Mouse (Mus musculus) hindbrain, embryonic 14.5 days (tissue): Measurements from ENCODE around the gene Sash1. TPM values are rescaled to one million over a fixed set of nuclear protein-coding genes. Genes with fewer than 3 reads are reported as not detected.

ENCODE experiments used
- ATAC-seq: fragments of 200-750 bp; cut with Nextera tagmentation; 2 replicates; pipeline ENCODE4 v1.8.0; 2017; ENCODE audit warnings: moderate number of reproducible peaks, mild to moderate bottlenecking, moderate TSS enrichment, moderate library complexity; ENCODE audit not compliant: low FRiP score
- DNase-seq: peaks from one replicate; pipeline ENCODE4 v3.0.0-alpha.2; 2015; ENCODE audit warnings: low spot score
- H3K27ac ChIP-seq: fragments of 300-500 bp; sonication (generic); 2 replicates; pipeline ENCODE4 v1.5.1; 2014; ENCODE audit warnings: mild to moderate bottlenecking, moderate library complexity
- H3K27me3 ChIP-seq: fragments of 300-500 bp; sonication (generic); 2 replicates; pipeline ENCODE4 v1.6.1; 2014; ENCODE audit warnings: mild to moderate bottlenecking, low read length, mixed read lengths; ENCODE audit not compliant: control insufficient read depth, insufficient read depth
- H3K36me3 ChIP-seq: fragments of 300-500 bp; sonication (generic); replicated peaks from 2 replicates; pipeline ENCODE4 v1.6.1; 2014; ENCODE audit not compliant: control insufficient read depth, insufficient read depth
- H3K4me1 ChIP-seq: fragments of 300-500 bp; sonication (generic); replicated peaks from 2 replicates; pipeline ENCODE4 v1.6.1; 2014; ENCODE audit warnings: antibody characterized with exemption, low read length, mixed read lengths; ENCODE audit not compliant: control insufficient read depth, insufficient read depth
- H3K4me2 ChIP-seq: fragments of 300-500 bp; sonication (generic); replicated peaks from 2 replicates; pipeline ENCODE4 v1.6.1; 2014; ENCODE audit warnings: mild to moderate bottlenecking, moderate library complexity
- H3K4me3 ChIP-seq: fragments of 300-500 bp; sonication (generic); replicated peaks from 2 replicates; pipeline ENCODE4 v1.5.1; 2014; ENCODE audit warnings: mild to moderate bottlenecking, low read length
- H3K9ac ChIP-seq: fragments of 300-500 bp; sonication (generic); 2 replicates; pipeline ENCODE4 v1.6.1; 2014
- H3K9me3 ChIP-seq: fragments of 300-500 bp; sonication (generic); 2 replicates; pipeline ENCODE4 v1.6.1; 2016; ENCODE audit warnings: low read length; ENCODE audit not compliant: control insufficient read depth
- WGBS: fragments of 180-500 bp; shearing (Covaris S2); extraction: QIAGEN DNeasy Blood & Tissue Kit; methylation state at CpG from one replicate; pipeline ENCODE4 v1.1.7; 2014; 5-methylcytosine and 5-hydroxymethylcytosine counted together
- polyA plus RNA-seq: library from polyadenylated mRNA; unstranded; fragments of >200 nt; fragmentation: Nextera tagmentation; extraction: Ambion mirVana; gene quantifications from 2 replicates; pipeline ENCODE4 v1.2.1, GENCODE M21; 2014

Gene Sash1
- polyA plus RNA-seq, 1 experiment from 2014 or later = 5.3 TPM

GRCm38 (mm10) chr10:8910237-8910990 is 24.5 kb upstream of the Sash1 start:
- H3K4me2 ChIP-seq = no peak overlapping the region
- ATAC-seq (no peak), DNase-seq (no peak)
- H3K9me3 ChIP-seq = 0 out of 2 replicates have a peak, but pooled peaks cover 4% of the 10 kb centered on the region
- 77% methylated on average over 16 of the region's 16 CpGs for WGBS
- no peaks in the 10 kb centered on the region for H3K36me3 ChIP-seq
- H3K4me3 ChIP-seq = no peak overlapping the region
- no peak overlapping the region for H3K9ac ChIP-seq
- no peak overlapping the region for H3K27ac ChIP-seq
- no peaks in the 10 kb centered on the region for H3K27me3 ChIP-seq
- no peaks in the 10 kb centered on the region for H3K4me1 ChIP-seq

DNA sequence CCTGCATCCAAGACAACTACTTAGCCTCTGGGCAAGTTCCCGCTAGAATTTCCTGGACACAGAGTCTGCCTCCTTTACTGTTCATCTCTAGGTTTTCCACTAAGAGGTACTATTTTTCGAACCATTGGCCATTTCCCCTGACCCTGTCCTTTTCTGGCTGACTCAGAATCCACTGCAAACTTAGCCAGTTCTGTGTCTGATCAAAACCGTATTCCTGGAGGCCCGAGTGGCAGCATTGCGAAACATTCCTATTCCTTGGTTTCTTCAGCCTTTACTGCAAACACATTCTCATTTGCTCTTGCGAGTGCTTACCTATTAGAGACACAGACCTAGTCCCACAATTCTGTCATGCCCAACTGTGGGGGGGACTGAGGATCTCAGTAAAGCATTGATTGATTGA is 17.2 kb upstream of the Sash1 start:
- H3K36me3 ChIP-seq = no peaks in the 10 kb centered on the region
- H3K27ac ChIP-seq = no peak overlapping the region
- H3K27me3 ChIP-seq = no peaks in the 10 kb centered on the region
- WGBS = 94% methylated on average over 6 of the region's 6 CpGs
- H3K9ac ChIP-seq = no peak overlapping the region
- DNase-seq = no peak
- no peaks in the 10 kb centered on the region for H3K4me1 ChIP-seq
- 0 out of 2 replicates have a peak, but pooled peaks cover 4% of the 10 kb centered on the region for H3K9me3 ChIP-seq
- no peak overlapping the region for H3K4me2 ChIP-seq
- ATAC-seq = no peak
- no peak overlapping the region for H3K4me3 ChIP-seq

DNA sequence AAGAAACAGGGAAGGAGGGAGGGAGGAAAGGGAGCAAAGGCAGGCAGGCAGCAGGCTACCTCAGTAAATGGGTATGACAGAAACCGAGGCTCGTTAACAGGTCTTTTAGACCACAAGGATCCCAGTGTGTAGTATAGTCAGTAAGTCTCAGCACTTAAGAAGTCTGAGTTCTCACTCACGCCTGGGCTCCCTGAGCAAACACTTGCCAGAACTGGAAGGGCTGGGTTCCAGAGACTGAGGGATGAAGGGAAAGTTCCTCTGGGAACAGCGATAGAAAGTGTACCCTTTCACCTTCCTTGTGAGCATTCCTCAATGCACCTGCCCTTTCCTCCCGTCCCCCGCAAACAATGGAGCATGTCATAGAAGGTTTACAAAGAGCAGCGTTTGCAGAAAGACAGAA is 16.5 kb upstream of the Sash1 start:
- Histone ChIP-seq H3K4me2 (no peak overlapping the region), H3K36me3 (no peaks in the 10 kb centered on the region), H3K4me1 (no peaks in the 10 kb centered on the region), H3K9me3 (no peaks in the 10 kb centered on the region), H3K27ac (no peak overlapping the region), H3K9ac (no peak overlapping the region), H3K27me3 (no peaks in the 10 kb centered on the region), H3K4me3 (no peak overlapping the region)
- ATAC-seq (no peak), DNase-seq (no peak)
- 81% methylated on average over 7 of the region's 7 CpGs for WGBS

DNA sequence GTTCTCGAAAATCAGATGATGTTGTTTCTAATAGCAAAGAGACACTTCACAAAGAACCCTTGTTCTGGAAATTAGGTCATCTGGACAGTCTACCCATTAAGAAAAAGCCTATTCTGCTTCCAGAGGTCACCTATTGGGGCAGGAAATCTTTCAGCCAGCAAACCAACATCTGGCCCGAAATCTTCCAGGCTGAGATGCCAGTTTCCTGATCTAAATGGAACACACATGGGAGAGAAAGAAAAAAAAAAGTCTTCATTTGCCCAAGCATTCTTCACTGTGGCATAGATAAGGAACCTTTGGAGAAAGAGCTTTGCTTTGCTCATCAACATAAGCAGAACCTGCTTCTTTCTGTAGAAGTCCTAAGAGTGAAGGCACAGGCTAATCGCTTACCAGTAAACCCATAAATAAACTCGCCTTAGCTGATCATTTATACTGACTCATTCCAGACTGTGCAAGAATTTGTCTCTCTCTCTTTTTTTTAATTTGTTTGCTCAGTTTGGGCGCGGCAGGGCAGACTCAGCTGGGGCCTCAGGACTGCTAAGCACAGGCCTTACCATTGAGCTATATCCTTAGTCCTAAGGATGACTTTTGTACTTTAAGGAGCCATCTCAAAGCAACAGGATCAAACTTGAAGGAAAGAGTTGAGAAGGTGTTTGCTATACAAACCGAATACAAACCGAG is 13.1 kb upstream of the Sash1 start:
- no peaks in the 10 kb centered on the region for H3K4me1 ChIP-seq
- H3K4me2 ChIP-seq = no peak overlapping the region
- H3K9me3 ChIP-seq = no peaks in the 10 kb centered on the region
- ATAC-seq (no peak), DNase-seq (no peak)
- WGBS = 86% methylated on average over 8 of the region's 8 CpGs
- no peak overlapping the region for H3K27ac ChIP-seq
- H3K27me3 ChIP-seq = no peaks in the 10 kb centered on the region
- H3K4me3 ChIP-seq = no peak overlapping the region
- H3K36me3 ChIP-seq = no peaks in the 10 kb centered on the region
- no peak overlapping the region for H3K9ac ChIP-seq

DNA sequence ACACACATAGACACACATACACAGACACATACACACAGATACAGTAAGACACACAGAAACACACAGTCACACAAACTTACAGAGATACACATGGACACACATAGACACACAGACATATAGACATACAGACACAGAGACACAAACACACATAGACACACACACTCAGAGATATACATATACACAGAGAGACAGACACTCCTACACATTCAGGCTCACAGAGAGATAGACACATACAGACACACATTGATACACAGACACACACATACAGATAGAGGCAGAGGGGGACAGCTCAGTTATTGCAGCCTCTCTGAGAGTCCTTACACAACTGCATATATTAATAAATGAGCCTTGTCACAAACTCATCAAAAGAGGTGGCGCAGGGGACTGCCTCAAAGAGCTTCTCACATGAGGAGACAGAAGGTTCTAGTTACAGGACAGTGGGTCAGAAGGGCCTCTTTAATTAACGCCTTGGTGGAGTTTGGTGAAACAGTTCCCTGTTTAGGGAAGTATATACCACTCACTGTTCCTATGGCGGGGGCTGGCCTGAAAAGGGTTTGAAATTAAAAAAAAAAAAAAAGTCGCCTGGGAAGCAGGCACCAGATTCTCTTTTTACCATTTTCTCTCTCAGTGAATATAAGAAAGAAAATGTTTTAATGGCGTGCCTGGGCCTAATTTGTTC is 12.4 kb upstream of the Sash1 start:
- WGBS = 61% methylated on average over 5 of the region's 5 CpGs
- Histone ChIP-seq H3K9me3 (no peaks in the 10 kb centered on the region), H3K36me3 (no peaks in the 10 kb centered on the region), H3K27me3 (no peaks in the 10 kb centered on the region), H3K4me3 (no peak overlapping the region), H3K4me2 (no peak overlapping the region), H3K9ac (no peak overlapping the region), H3K27ac (no peak overlapping the region), H3K4me1 (no peaks in the 10 kb centered on the region)
- DNase-seq (no peak), ATAC-seq (no peak; the same call in 1 of the 2 replicates)

DNA sequence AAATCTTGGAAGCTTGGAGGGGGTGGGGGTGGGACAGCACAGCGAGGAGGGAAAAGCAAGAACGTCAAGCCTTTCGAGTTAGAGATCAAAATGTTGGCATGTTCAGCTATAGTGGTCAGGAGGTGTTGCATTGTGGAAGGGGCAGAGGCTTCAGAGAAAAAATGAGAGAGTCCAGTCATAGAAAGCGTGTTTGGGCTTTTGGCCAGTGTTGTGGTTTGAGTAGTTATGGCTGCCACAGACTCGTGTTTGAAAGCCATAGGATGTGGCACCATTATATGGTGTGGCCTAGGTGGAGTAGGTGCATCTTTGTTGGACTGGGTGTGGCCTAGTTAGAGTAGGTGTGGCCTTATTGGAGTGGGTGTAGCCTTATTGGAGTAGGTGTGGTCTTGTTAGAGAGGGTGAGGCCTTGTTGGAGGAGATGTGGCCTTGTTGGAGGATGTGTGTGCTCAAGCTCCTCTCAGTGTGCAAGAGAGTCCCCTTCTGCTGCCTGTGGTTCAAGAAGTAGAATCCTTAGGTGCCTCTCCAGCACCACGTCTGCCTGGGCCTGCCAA is 9.2 kb upstream of the Sash1 start:
- H3K4me1 ChIP-seq = no peaks in the 10 kb centered on the region
- WGBS = 91% methylated on average over 6 of the region's 6 CpGs

DNA sequence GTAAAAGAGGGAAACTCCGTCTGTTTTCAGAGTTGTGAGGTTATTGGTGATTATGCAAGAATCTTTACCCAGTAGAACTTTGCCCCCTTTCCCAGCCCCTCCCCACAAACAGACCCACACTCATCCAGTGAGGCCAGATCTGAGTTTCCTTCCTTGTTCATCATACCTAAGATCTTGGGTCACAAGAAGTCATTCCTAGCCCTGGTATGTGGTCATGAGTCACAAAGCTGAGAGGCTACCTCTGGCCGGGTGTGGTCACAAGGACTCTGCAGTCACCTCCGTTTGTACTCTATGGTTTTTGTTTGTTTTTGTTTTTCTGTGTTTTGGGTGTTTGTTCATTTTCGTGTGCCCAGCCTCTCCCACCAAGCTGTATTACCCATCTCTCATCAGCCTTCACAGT is 4.6 kb upstream of the Sash1 start:
- Histone ChIP-seq H3K9me3 (no peaks in the 10 kb centered on the region), H3K27ac (no peak overlapping the region), H3K4me2 (no peak overlapping the region), H3K9ac (no peak overlapping the region), H3K4me3 (no peak overlapping the region), H3K27me3 (peaks cover 2% of the 10 kb centered on the region; the same call in 1 of the 2 replicates), H3K4me1 (no peaks in the 10 kb centered on the region; the same call in 1 of the 2 replicates), H3K36me3 (no peaks in the 10 kb centered on the region)
- no peak for DNase-seq
- WGBS = 90% methylated on average over 4 of the region's 4 CpGs
- ATAC-seq = no peak

More for the DNA sequence above, 9.2 kb upstream of the Sash1 start:
- H3K9me3 ChIP-seq = no peaks in the 10 kb centered on the region
- H3K36me3 ChIP-seq = no peaks in the 10 kb centered on the region
- H3K27me3 ChIP-seq = no peaks in the 10 kb centered on the region
- H3K9ac ChIP-seq = no peak overlapping the region
- H3K27ac ChIP-seq = no peak overlapping the region
- no peak overlapping the region for H3K4me3 ChIP-seq
- no peak overlapping the region for H3K4me2 ChIP-seq
- no peak for ATAC-seq
- DNase-seq = no peak

GRCm38 (mm10) chr10:8889341-8889740 is 3.5 kb upstream of the Sash1 start:
- ATAC-seq (no peak), DNase-seq (no peak)
- Histone ChIP-seq H3K4me3 (no peak overlapping the region), H3K9ac (no peak overlapping the region), H3K27me3 (peaks cover 13% of the 10 kb centered on the region), H3K27ac (no peak overlapping the region), H3K4me2 (no peak overlapping the region), H3K4me1 (no peaks in the 10 kb centered on the region; the same call in 1 of the 2 replicates), H3K36me3 (no peaks in the 10 kb centered on the region), H3K9me3 (no peaks in the 10 kb centered on the region)
- 18% methylated on average over 4 of the region's 4 CpGs for WGBS

DNA sequence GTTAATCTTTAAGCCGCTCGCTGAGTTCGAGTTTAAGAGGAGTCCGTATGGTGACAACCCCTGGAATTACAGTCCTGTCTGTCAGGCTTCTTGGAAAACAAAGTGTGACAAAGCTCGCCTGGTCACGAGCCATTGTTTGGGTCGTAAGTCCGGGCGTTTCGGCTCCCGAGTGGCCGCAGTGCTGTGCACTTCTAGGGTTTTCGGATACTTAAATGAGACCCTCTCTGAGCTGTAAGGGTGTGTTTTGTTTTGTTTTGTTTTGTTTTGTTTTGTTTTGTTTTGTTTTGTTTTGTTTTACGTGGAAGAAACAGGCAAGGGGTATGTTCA is 621 bp upstream of the Sash1 start:
- Histone ChIP-seq H3K36me3 (no peaks in the 10 kb centered on the region), H3K4me3 (peak overlapping the region; percentile 60), H3K4me2 (peak overlapping the region; percentile 90), H3K4me1 (peaks cover 4% of the 10 kb centered on the region; the same call in 1 of the 2 replicates), H3K27ac (peak overlapping the region; percentile 69), H3K9ac (peak overlapping the region; percentile 42), H3K27me3 (peaks cover 15% of the 10 kb centered on the region), H3K9me3 (no peaks in the 10 kb centered on the region)
- ATAC-seq = peak; percentile 22
- WGBS = under 1% methylated on average over 14 of the region's 14 CpGs
- DNase-seq = no peak
